Mouse (Mus musculus): ENCODE results near the gene Gsk3a. TPM values are rescaled to one million over a fixed set of nuclear protein-coding genes. Genes with fewer than 3 reads are reported as not detected.
A peak's percentile ranks its signal among the peaks of the same experiment; 100 is the strongest.

The Gsk3a gene
- total RNA-seq, 2 experiments from 2014 or later: 74.3 to 122 TPM

DNA sequence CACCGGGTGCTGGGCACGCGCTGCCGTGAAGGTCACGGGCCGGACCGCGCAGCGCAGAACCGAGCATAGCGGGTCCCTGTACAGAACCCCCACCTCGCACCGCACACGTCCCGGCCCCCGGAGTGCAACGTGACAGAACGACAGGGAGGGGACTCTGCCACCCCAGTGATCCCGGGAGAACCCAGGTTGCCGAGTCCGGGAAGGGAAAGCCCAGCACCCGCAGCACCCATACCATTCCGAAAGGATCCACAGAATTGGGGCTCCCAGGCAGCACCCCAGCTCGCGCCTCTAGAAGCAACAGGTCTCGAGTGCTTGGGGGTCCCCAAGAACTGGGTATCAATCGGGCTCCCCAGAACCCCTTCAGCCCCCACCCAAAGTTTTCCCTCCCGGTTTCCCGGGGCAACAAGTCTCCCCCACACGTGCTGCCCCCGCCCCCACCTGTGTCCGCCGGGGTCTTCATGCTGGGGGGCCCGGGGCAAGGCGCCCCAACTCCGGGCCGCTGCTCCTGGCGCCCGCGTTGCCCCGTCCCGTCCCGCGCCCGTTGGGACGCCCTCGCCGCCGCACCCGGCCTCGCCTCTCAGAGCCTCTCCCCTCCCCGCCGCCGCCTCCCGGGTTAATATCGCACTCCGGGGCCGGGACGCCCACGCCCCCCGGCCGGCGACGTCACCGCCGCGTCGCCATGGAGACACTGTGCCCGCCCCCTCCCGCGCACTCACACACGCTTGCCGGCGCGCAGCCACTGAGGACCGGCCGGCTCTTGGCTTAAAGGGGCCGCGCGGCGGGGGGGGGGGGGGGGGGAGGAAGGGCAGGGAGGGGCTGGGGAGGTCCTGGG lies 12.7 kb upstream of the Gsk3a start, which contains the start of gene Erf:
Gene Erf (minus strand): TSS at position 621 of the 832 bp plus-strand sequence.
- peak; percentile 91 for ATAC-seq (replicated peaks; ENCODE audit: low FRiP score, poor library complexity, severe bottlenecking)

- ATAC-seq (replicated peaks; ENCODE audit: low FRiP score, poor library complexity, severe bottlenecking): no peak
These were observed 11.9 kb upstream of the Gsk3a start for GRCm38 (mm10) chr7:25249314-25250140.

DNA sequence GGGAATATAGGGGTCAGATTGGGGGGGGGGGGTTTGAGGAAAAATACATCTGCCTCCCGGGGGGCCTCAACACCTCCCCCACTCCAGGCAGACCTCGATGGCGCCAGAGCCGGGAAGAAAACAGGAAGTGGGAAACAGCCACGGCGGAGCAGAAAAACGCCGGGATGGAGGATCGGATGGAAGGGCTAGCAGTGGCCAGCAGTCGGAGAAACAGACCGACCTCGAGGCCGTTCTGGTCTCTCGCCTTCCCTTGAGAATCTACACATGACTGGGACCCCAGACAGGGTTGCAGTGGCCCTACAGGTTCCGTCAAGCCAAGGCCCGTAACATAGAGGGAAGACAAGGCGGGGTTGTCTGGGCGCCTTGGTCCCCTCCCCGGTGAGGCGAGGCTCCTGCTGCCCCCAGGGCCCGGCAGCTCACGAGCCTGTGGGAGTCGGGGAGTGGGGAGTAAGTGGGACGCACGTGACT lies 11.2 kb upstream of the Gsk3a start:
- ATAC-seq (replicated peaks; ENCODE audit: low FRiP score, poor library complexity, severe bottlenecking): no peak

- no peak for ATAC-seq (replicated peaks; ENCODE audit: low FRiP score, poor library complexity, severe bottlenecking)
These were observed 10.5 kb upstream of the Gsk3a start for GRCm38 (mm10) chr7:25248018-25248647.

DNA sequence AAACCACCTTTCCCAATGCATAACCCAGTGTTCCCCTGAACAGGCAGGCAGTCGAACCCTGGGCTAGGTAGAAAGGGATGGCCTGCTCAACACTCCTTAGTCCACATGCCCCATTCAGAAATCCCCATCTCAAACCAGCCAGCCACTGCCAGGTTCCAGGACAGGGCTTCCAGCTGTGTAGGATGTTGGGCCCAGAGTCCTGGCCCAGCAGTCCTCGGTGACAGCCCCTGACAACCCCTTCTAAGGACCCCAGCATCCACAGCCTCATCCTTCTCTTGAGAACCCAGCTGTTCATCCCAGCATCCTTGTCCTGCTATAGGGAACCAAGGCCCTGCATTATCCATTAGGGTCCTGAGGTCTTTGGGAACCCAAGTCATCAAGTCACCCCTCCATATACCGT lies 9.8 kb upstream of the Gsk3a start:
- ATAC-seq (replicated peaks; ENCODE audit: low FRiP score, poor library complexity, severe bottlenecking): no peak

- no peak for ATAC-seq (replicated peaks; ENCODE audit: low FRiP score, poor library complexity, severe bottlenecking)
These were observed 9.1 kb upstream of the Gsk3a start for GRCm38 (mm10) chr7:25246759-25247137.

DNA sequence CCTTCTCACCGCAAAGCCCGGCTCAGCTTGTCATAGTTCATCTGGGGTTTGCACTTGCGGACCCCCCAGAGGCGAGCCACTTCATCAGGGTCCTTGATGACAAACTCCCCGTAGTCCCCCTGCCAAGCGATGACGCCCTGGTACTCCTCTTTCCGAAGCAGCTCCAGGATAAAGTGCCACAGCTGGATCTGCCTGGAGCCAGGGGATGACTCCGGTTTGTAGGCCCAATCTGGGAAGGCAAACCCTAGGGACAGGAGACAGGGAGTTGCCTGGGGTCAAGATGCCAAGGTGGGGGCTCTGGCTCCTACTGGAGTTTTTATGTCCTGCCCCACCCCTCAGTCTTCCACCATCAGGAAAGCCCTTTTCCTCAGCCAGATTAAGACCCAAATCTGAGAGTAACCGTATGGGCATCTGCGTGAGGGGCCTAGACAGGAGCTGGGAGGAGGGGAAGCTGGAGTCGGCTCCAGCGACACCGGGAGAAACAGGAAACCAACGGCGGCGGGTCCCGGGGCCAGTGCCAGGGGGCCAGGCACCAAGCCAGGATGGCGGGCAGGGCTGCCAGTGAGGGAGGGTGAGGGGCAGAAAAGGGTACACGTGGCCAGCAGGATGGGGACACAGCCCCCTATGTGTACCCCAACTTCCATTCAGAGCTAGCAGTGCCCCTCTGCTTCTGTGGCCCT lies 8.6 kb upstream of the Gsk3a start:
- no peak for ATAC-seq (replicated peaks; ENCODE audit: low FRiP score, poor library complexity, severe bottlenecking)

GRCm38 (mm10) chr7:25244562-25245369 lies 7.1 kb upstream of the Gsk3a start:
- no peak for ATAC-seq (replicated peaks; ENCODE audit: low FRiP score, poor library complexity, severe bottlenecking)

DNA sequence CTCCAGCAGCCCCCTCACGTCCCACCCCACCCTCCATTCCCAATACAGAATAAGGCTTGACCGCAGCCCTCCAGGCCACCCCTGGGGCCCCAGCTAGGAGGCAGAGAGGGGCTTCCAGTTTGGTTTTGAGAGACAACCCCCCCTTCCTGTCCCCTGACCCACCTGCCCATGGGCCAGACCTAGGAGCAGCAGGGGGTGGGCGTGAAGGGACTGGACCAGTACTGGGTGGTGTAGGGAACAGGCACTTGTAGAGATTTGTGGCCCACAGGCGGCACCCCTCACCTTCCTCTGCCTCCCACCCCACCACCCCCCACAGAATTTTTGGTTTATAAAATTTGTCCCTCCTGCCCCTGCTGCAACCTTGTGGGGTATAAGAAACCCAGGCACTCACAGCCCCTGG lies 5.7 kb upstream of the Gsk3a start:
- ATAC-seq (replicated peaks; ENCODE audit: low FRiP score, poor library complexity, severe bottlenecking): no peak

GRCm38 (mm10) chr7:25241062-25241461 lies 3.4 kb upstream of the Gsk3a start:
- no peak for ATAC-seq (replicated peaks; ENCODE audit: low FRiP score, poor library complexity, severe bottlenecking)

- no peak for ATAC-seq (replicated peaks; ENCODE audit: low FRiP score, poor library complexity, severe bottlenecking)
These were observed 3.0 kb upstream of the Gsk3a start for GRCm38 (mm10) chr7:25240631-25241030.

DNA sequence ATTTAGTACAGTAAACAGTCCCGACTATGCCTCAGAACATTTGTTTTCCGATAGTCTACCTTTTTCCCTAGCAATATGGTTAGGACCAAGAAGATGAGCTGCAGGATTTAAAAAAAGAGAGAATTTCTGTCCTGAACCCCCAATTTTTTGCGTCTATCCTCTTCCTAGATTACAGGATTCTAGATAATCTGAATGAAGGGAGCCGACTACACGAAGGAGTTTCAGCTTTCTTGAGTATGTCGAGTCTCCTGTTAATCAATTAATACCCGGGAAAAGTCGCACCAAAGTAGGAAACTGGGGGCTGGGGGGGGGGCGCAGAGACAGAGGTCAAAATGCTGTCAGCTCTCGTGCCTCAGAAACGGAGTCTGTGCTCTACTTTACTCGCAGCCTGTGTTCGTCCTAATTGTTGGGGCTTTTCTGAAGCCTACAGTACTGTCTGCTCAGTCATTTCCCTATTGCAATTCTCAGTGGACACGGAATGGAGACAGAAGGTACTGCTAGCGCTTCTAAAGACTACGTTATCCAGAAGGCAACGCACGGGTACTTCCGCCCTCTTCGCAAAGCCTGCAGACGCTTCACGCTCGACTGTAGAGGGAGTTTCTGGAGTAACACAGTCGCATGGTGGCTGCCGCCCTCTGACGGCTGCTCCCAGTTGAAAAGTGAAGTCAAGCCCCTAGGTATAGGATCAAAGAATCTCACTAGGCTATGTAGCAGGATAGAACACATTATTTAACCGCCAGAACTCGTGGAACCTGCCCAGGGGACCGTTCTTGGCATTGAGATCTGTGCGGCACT lies 1.4 kb upstream of the Gsk3a start:
- ATAC-seq (replicated peaks; ENCODE audit: low FRiP score, poor library complexity, severe bottlenecking): peak; percentile 72

DNA sequence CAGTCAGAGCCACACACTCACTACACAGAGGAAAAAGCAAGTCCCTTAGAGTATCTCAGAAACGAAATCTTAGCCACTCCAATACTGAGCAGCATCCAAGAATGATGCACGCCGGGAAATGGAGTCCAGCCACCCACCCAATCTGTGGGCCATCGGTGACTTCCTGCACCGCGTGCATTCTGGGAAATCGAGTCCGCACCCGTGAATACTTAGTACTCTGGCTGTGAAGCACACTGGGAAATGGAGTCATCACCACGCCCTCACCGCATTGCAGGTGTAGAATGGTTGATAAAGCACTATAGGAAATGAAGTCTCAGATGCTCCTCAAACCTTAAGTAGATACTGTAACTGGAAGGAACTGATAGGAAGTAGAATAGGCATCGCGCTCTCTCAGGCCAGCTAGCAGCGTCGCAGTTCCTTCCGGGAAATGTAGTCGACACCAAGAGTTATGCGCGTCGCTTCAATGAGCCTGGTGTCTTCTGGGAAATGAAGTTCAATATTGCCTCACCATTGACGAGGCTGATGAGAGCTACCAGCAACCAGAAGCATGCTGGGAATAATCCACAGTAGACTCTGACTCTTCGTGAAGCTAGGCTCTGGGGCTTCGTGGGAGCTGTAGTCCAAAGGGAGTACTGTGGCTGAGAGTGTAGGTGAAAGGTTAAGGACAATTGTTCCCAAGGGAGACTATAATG lies 510 bp upstream of the Gsk3a start:
- peak; percentile 82 for ATAC-seq (replicated peaks; ENCODE audit: low FRiP score, poor library complexity, severe bottlenecking)

DNA sequence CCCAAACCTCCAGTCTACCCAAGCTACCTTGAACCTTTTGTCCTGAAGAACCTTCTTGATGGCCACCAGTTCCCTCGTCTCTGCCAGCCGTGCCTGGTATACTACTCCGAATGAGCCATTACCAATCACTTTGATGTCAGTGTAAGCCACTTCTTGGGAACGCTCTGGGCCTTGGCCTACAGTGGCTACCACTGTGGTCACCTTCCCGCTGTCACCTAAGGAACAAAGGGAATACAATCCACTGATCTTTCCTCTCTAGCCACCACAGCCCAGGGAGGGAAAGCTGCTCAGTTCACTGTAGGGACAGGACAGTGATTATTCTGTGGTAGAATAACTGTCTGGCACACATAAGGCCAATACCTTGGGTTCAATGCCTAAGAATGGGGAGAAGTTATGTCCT lies 2.1 kb downstream of the Gsk3a start:
- no peak for ATAC-seq (replicated peaks; ENCODE audit: low FRiP score, poor library complexity, severe bottlenecking)

DNA sequence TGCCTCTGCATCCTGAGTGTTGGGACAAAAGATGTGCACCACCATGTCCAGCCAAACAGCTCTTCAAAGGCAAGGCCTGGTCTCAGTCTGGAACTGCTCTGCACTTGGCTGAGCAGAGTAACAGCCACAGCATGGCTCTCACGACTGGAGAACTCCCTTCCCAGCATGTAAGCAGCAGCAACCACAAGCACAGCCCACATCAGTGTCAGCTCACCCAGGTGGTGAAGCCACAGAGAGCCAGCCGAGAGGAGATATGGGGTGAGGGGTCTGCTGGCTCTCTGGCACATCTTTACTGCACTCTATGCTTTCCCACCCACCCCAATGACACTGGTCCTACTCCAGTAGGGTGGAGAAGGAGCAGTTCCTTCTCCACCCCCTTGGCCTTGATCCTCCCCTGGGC lies 4.6 kb downstream of the Gsk3a start:
- no peak for ATAC-seq (replicated peaks; ENCODE audit: low FRiP score, poor library complexity, severe bottlenecking)

GRCm38 (mm10) chr7:25232101-25232648 lies 5.5 kb downstream of the Gsk3a start:
- no peak for ATAC-seq (replicated peaks; ENCODE audit: low FRiP score, poor library complexity, severe bottlenecking)

GRCm38 (mm10) chr7:25230690-25231285 lies 6.9 kb downstream of the Gsk3a start:
- ATAC-seq (replicated peaks; ENCODE audit: low FRiP score, poor library complexity, severe bottlenecking): no peak

All from erythroid progenitor cell, adult 5-6 weeks (primary cell).